Mouse (Mus musculus) bone marrow macrophage, adult 2 months (primary cell): Measurements from ENCODE around the gene Nckap5.

Source experiments
- CTCF ChIP-seq: IDR thresholded peaks from 2 replicates; pipeline ENCODE4 v1.5.1; 2012; ENCODE audit warnings: low read depth, mild to moderate bottlenecking, low read length, moderate library complexity
- POLR2A ChIP-seq: IDR thresholded peaks from 2 replicates; pipeline ENCODE4 v1.6.1; 2012; ENCODE audit warnings: mild to moderate bottlenecking, low read depth, low read length, borderline replicate concordance

DNA sequence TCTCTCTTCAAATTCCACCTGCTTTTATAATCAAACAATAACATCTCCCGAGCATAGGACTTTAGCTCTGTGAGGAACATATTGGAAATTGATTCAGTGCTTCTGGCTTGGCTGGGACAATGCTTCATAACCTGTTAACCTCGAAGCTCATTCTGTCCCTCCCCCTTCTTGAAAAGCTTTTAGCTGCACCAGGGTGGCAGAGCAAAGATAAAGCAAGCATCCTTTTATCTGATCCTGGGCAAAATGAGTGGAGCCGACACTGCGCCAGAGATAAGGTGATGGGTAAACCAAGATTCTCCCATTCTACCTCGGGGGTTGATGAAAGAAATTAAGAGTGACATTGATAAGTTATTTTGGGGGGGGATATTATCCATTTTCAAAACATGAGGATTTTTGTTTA is 824.9 kb downstream of the Nckap5 start:
- TF ChIP-seq POLR2A, result no peak
- TF ChIP-seq CTCF, result no peak
